Mouse (Mus musculus) stomach, postnatal 0 days (tissue): Measurements from ENCODE around the gene Prdm11.

ENCODE experiments used
- CTCF ChIP-seq: IDR thresholded peaks from 2 replicates; pipeline ENCODE4 v1.5.1; 2016; ENCODE audit warnings: antibody characterized with exemption, low read depth, mild to moderate bottlenecking, moderate library complexity
- EP300 ChIP-seq: optimal IDR thresholded peaks from 2 replicates; pipeline ENCODE3; 2016; ENCODE audit warnings: antibody characterized with exemption

DNA sequence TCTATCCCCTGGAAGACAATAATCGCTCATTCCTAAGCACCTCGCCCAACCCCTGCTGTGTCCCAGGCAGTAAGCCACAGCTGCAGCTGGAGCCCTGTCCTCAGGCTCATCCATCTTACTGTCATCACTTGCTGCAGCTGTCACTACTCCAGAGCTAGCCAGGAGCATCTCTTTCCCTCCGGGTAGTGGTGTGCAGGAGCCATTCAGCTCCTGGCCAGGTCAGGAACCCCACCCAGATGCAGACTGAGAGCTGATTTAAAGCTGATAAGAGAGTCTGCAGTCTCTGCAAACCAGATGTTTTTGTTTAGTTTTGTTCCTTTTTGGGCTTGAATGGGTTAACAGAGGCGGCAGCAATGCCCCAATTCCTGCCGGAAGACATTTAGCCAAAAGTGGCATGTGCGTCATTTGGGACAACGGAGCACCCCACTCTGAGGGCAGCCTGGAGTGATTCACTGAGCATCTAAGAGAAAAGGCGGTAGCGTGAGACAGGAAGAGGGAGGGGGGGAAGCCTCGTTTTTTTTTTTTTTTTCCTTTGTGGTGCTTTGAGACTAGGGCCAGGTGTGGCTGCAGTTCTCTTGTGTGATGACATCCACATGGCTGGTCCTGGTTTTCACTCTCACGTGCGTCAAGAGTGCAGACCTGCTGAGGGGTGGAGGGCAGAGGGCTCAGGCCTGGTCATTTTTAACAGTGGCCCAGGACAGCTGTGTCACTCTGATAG is 97.8 kb downstream of the Prdm11 start:
- TF ChIP-seq CTCF (no peak), EP300 (no peak)
